Mouse (Mus musculus) naive thymus-derived CD4-positive, alpha-beta T cell, adult 5 months (primary cell): ENCODE data around the gene Lyrm2. TPM values are rescaled to one million over a fixed set of nuclear protein-coding genes. Genes with fewer than 3 reads are reported as not detected.

Experiments
- polyA plus RNA-seq: library from polyadenylated mRNA; unstranded; fragments of 100-300 nt; shearing (Covaris generic); gene quantifications from one replicate; pipeline ENCODE4 v1.2.1, GENCODE M21; 2017

The Lyrm2 gene
- polyA plus RNA-seq = 23.4 TPM

DNA sequence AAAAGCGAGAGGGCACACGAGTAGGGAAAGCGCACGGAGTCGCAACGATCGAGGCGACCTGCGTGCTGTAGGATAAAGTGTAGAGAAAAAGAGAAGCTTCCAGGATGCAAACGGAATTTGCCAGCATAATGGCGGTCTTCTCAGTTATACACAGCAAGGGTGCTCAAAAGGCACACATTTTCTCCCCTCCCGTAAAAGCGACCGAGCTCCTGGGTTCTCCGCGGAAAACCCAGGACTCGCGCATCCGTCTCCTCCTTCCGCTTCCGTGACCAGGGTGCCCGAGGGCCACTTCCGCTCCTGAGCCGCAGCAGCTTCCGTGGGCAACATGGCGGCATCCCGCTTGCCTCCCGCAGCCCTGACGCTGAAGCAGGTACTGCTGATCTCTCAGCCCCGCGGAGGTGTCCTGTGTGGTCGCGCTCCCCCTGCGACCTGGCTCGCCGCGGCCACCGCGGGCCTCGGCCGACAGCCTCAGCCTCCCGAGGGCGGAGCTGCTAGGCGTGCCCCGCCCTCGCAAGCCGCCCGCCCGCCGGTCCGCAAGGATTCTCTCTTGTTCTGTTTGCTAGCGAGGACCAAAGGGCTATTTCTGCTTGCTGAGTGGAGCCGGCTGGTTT, at the start of gene Lyrm2:
Lyrm2 (plus strand) TSS at position 288 of the 611 bp plus-strand sequence.

Other genes with a start within 250 kb of the Lyrm2 start
- not detected for gene Gja10, start 197.5 kb upstream of the Lyrm2 start, polyA plus RNA-seq
- 38.4 TPM for gene Casp8ap2, start 184.8 kb upstream of the Lyrm2 start, polyA plus RNA-seq
- gene Mdn1, start 143.1 kb upstream of the Lyrm2 start, polyA plus RNA-seq = 39.2 TPM
- gene Ankrd6, start 150.6 kb downstream of the Lyrm2 start, polyA plus RNA-seq = 0.07 TPM
- gene Rragd, start 182.8 kb downstream of the Lyrm2 start, polyA plus RNA-seq = 3.5 TPM
- 226 TPM for gene Ube2j1, start 231.2 kb downstream of the Lyrm2 start, polyA plus RNA-seq